Mouse (Mus musculus): Measurements from ENCODE around the gene AW011738. TPM values are rescaled to one million over a fixed set of nuclear protein-coding genes. Genes with fewer than 3 reads are reported as not detected.
A peak's percentile ranks its signal among the peaks of the same experiment; 100 is the strongest.

AW011738 gene
- polyA plus RNA-seq, 1 experiment from 2014 or later: 3.0 TPM

GRCm38 (mm10) chr4:156252619-156253018 is 49.5 kb downstream of the AW011738 start:
- Histone ChIP-seq H3K4me1 (peaks cover 6% of the 10 kb centered on the region; the same call in 1 of the 2 replicates), H3K4me3 (replicated peaks) (no peak overlapping the region), H3K9ac (no peak overlapping the region), H3K27ac (no peak overlapping the region), H3K27me3 (replicated peaks) (peaks cover 16% of the 10 kb centered on the region), H3K4me2 (no peak overlapping the region), H3K36me3 (peaks cover 14% of the 10 kb centered on the region), H3K9me3 (no peaks in the 10 kb centered on the region)
- ATAC-seq (ENCODE audit: insufficient read depth, low FRiP score, low read depth): no peak
- WGBS: 42% methylated on average over 3 of the region's 3 CpGs

- Histone ChIP-seq H3K9ac (no peak overlapping the region), H3K4me1 (peaks cover 6% of the 10 kb centered on the region; the same call in 1 of the 2 replicates), H3K36me3 (peaks cover 11% of the 10 kb centered on the region), H3K9me3 (no peaks in the 10 kb centered on the region), H3K27ac (no peak overlapping the region), H3K4me2 (no peak overlapping the region), H3K4me3 (replicated peaks) (no peak overlapping the region), H3K27me3 (replicated peaks) (peaks cover 16% of the 10 kb centered on the region)
- 42% methylated on average over 7 of the region's 7 CpGs for WGBS
- peak; percentile 86 for ATAC-seq (ENCODE audit: insufficient read depth, low FRiP score, low read depth)
Observed at GRCm38 (mm10) chr4:156253043-156253442, 49.9 kb downstream of the AW011738 start.

- Histone ChIP-seq H3K36me3 (no peaks in the 10 kb centered on the region), H3K4me2 (peak overlapping the region; percentile 37), H3K27ac (no peak overlapping the region), H3K4me1 (peaks cover 6% of the 10 kb centered on the region; the same call in 1 of the 2 replicates), H3K27me3 (replicated peaks) (peaks cover 16% of the 10 kb centered on the region), H3K9me3 (no peaks in the 10 kb centered on the region), H3K9ac (no peak overlapping the region), H3K4me3 (replicated peaks) (peak overlapping the region; percentile 19)
- 3% methylated on average over 26 of the region's 30 CpGs for WGBS
- ATAC-seq (ENCODE audit: insufficient read depth, low FRiP score, low read depth): peak; percentile 75
Observed at GRCm38 (mm10) chr4:156254361-156255077, 51.4 kb downstream of the AW011738 start.

Small RNAs within 50 kb of the gene (microRNA-seq; reads per million reads assigned to microRNA genes)
- gene Mir7658: 1.9 reads per million, percentile 2 among the genes with 10 or more reads in this experiment

Other genes with a start within 250 kb of the AW011738 start
- gene C1qtnf12, start 241.0 kb upstream of the AW011738 start, polyA plus RNA-seq (2015; fragmentation: Nextera tagmentation; extraction: Ambion mirVana): 46.2 and 49.1 TPM in 2 replicates
- gene B3galt6, start 210.7 kb upstream of the AW011738 start, polyA plus RNA-seq (2015; fragmentation: Nextera tagmentation; extraction: Ambion mirVana): 14.4 and 14.6 TPM in 2 replicates
- 154 and 168 TPM in 2 replicates for gene Sdf4, start 210.4 kb upstream of the AW011738 start, polyA plus RNA-seq (2015; fragmentation: Nextera tagmentation; extraction: Ambion mirVana)
- gene Tnfrsf4, start 189.5 kb upstream of the AW011738 start, polyA plus RNA-seq (2015; fragmentation: Nextera tagmentation; extraction: Ambion mirVana): 0.64 and 1.1 TPM in 2 replicates
- gene Tnfrsf18, start 177.1 kb upstream of the AW011738 start, polyA plus RNA-seq (2015; fragmentation: Nextera tagmentation; extraction: Ambion mirVana): 2.3 and 2.5 TPM in 2 replicates
- 4.1 and 5.0 TPM in 2 replicates for gene Ttll10, start 143.9 kb upstream of the AW011738 start, polyA plus RNA-seq (2015; fragmentation: Nextera tagmentation; extraction: Ambion mirVana)
- gene 9430015G10Rik, start 93.3 kb upstream of the AW011738 start, polyA plus RNA-seq (2015; fragmentation: Nextera tagmentation; extraction: Ambion mirVana): 27.3 and 29.9 TPM in 2 replicates
- 0.39 and 0.44 TPM in 2 replicates for gene Rnf223, start 72.8 kb upstream of the AW011738 start, polyA plus RNA-seq (2015; fragmentation: Nextera tagmentation; extraction: Ambion mirVana)
- 61.7 and 67.8 TPM in 2 replicates for gene Agrn, start 5.8 kb upstream of the AW011738 start, polyA plus RNA-seq (2015; fragmentation: Nextera tagmentation; extraction: Ambion mirVana)
- 3.2 and 4.8 TPM in 2 replicates for gene Isg15, start 2.5 kb upstream of the AW011738 start, polyA plus RNA-seq (2015; fragmentation: Nextera tagmentation; extraction: Ambion mirVana)
- 0.61 and 0.99 TPM in 2 replicates for gene Perm1, start 12.6 kb downstream of the AW011738 start, polyA plus RNA-seq (2015; fragmentation: Nextera tagmentation; extraction: Ambion mirVana)
- gene Plekhn1, start 31.6 kb downstream of the AW011738 start, polyA plus RNA-seq (2015; fragmentation: Nextera tagmentation; extraction: Ambion mirVana): 20.0 and 22.1 TPM in 2 replicates
- 72.0 and 75.3 TPM in 2 replicates for gene Noc2l, start 32.7 kb downstream of the AW011738 start, polyA plus RNA-seq (2015; fragmentation: Nextera tagmentation; extraction: Ambion mirVana)
- gene Samd11, start 52.4 kb downstream of the AW011738 start, polyA plus RNA-seq (2015; fragmentation: Nextera tagmentation; extraction: Ambion mirVana): 1.2 and 3.1 TPM in 2 replicates
- not detected in 2 replicates for gene Vmn2r-ps159, start 127.8 kb downstream of the AW011738 start, polyA plus RNA-seq (2015; fragmentation: Nextera tagmentation; extraction: Ambion mirVana)